Mouse (Mus musculus): ENCODE measurements around the gene Gsta4. TPM values are rescaled to one million over a fixed set of nuclear protein-coding genes. Genes with fewer than 3 reads are reported as not detected.
A peak's percentile ranks its signal among the peaks of the same experiment; 100 is the strongest.
"Not testable (repeated sequence)": the region's sequence is repeated elsewhere in the genome, so short reads cannot be mapped to it uniquely, and the experiment has no call there.

Gene Gsta4
- polyA plus RNA-seq, 1 experiment from 2014 or later: 23.3 TPM

DNA sequence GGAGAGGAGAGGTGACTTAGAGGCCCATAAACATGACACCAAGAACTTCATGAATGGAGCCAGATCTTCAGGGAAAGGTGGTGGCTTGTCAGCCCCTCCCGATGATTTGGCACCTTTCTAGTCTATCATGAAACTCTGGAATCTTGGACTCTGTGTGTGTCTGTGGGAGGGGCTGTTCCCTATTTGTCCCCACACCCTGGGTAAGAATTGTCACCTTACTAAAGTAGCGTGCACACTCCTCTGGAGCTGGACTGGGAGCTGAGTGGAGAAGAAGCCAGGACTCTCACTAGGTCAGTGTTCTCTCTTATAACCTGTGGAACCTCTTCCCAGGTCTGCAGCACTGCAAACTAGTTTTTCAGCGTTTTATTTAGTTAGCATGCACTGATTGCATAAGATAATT lies 74.3 kb downstream of the Gsta4 start, which contains the start of gene Gm3776:
Gene Gm3776 (plus strand): TSS at position 216 of the 400 bp plus-strand sequence.
- peak within 1 kb of the TSS; percentile 66; the same call in 1 of the 2 replicates for H3K27ac ChIP-seq (ENCODE audit: low read depth, low read length)
- peak; percentile 61 for ATAC-seq
- H3K4me1 ChIP-seq (replicated peaks; ENCODE audit: control insufficient read depth, insufficient read depth, low read length); H3K9ac ChIP-seq (ENCODE audit: low read depth, low read length); H3K36me3 ChIP-seq (ENCODE audit: control insufficient read depth, insufficient read depth); H3K9me3 ChIP-seq (ENCODE audit: control insufficient read depth); H3K4me3 ChIP-seq (ENCODE audit: low read depth, low read length); H3K27me3 ChIP-seq (replicated peaks; ENCODE audit: control insufficient read depth, insufficient read depth, low read length); H3K4me2 ChIP-seq (replicated peaks; ENCODE audit: low read depth): not testable (repeated sequence)
- WGBS: 47% methylated on average over 1 of the region's 3 CpGs

Other genes starting within 250 kb of the Gsta4 start
- not detected in 2 replicates for gene Gcm1, start 130.8 kb upstream of the Gsta4 start, polyA plus RNA-seq (2015; fragmentation: Nextera tagmentation; extraction: Ambion mirVana)
- gene Fbxo9, start 73.7 kb upstream of the Gsta4 start, polyA plus RNA-seq (2015; fragmentation: Nextera tagmentation; extraction: Ambion mirVana): 37.7 and 40.2 TPM in 2 replicates
- 27.3 and 28.2 TPM in 2 replicates for gene Ick, start 73.6 kb upstream of the Gsta4 start, polyA plus RNA-seq (2015; fragmentation: Nextera tagmentation; extraction: Ambion mirVana)
- gene Gsta1, start 47.9 kb downstream of the Gsta4 start, polyA plus RNA-seq (2015; fragmentation: Nextera tagmentation; extraction: Ambion mirVana): 94.0 and 129 TPM in 2 replicates
- 66.1 and 82.0 TPM in 2 replicates for gene Gm3776, start 74.4 kb downstream of the Gsta4 start, polyA plus RNA-seq (2015; fragmentation: Nextera tagmentation; extraction: Ambion mirVana)
- 0.69 and 0.70 TPM in 2 replicates for gene Gm10639, start 107.1 kb downstream of the Gsta4 start, polyA plus RNA-seq (2015; fragmentation: Nextera tagmentation; extraction: Ambion mirVana)
- gene Omt2a, start 132.0 kb downstream of the Gsta4 start, polyA plus RNA-seq (2015; fragmentation: Nextera tagmentation; extraction: Ambion mirVana): not detected in 2 replicates
- not detected in 2 replicates for gene Omt2b, start 144.8 kb downstream of the Gsta4 start, polyA plus RNA-seq (2015; fragmentation: Nextera tagmentation; extraction: Ambion mirVana)
- gene Gsta2, start 173.0 kb downstream of the Gsta4 start, polyA plus RNA-seq (2015; fragmentation: Nextera tagmentation; extraction: Ambion mirVana): 94.5 and 130 TPM in 2 replicates
- gene Dppa5a, start 185.4 kb downstream of the Gsta4 start, polyA plus RNA-seq (2015; fragmentation: Nextera tagmentation; extraction: Ambion mirVana): not detected in 2 replicates
- gene Ooep, start 196.0 kb downstream of the Gsta4 start, polyA plus RNA-seq (2015; fragmentation: Nextera tagmentation; extraction: Ambion mirVana): 0.47 and 0.51 TPM in 2 replicates
- gene Ddx43, start 213.0 kb downstream of the Gsta4 start, polyA plus RNA-seq (2015; fragmentation: Nextera tagmentation; extraction: Ambion mirVana): 0.05 and 0.10 TPM in 2 replicates

Data from intestine, postnatal 0 days (tissue).